Mouse (Mus musculus) CD4-positive naive resting alpha-beta T cell, adult 76 days (primary cell): Measurements from ENCODE around the gene Ppif. TPM values are rescaled to one million over a fixed set of nuclear protein-coding genes. Genes with fewer than 3 reads are reported as not detected.

Source experiments
- total RNA-seq: library from RNA; stranded (reverse); gene quantifications from one replicate; pipeline ENCODE4 v1.2.4, GENCODE M21; 2023

Gene Ppif
- 31.0 TPM for total RNA-seq

GRCm38 (mm10) chr14:25693888-25694568 lies at the start of gene Ppif:
Ppif (plus strand) TSS chr14:25694154.

Other genes with a start within 250 kb of the Ppif start
- gene Zmiz1, start 235.0 kb upstream of the Ppif start, total RNA-seq = 116 TPM
- 4.1 TPM for gene Zcchc24, start 74.9 kb downstream of the Ppif start, total RNA-seq
- gene Anxa11, start 148.0 kb downstream of the Ppif start, total RNA-seq = 76.8 TPM
- not detected for gene Plac9a, start 208.9 kb downstream of the Ppif start, total RNA-seq
- 7.0 TPM for gene Tmem254a, start 233.5 kb downstream of the Ppif start, total RNA-seq
- not detected for gene Cphx1, start 244.2 kb downstream of the Ppif start, total RNA-seq